9 mouse cellular contexts compared by ENCODE assay signal in the genomic region with DNA sequence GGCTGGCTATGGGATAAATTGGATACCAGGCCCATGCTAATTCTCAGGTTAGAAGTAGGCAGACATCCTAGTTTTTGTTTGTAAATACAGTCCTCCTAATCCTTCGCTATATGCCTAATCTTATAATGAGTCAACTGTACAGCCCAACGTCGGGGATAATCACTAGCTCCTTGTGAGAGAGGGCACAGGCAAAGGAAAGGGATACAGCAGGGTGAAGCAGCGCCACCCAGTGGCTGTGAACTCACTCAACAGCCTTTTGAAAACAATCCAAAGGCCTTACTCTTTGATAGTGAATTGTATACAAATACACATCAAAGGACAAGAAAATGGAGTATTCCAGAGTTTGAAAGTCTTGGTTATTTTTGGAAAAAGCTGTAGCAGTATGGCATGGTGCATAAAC. TPM values are rescaled to one million over a fixed set of nuclear protein-coding genes. Genes with fewer than 3 reads are reported as not detected.
DNase-seq lines count a peak whose midpoint lies in the region; ATAC-seq and TF ChIP-seq lines count a peak whose summit lies in the region.
"Had no signal": no experiment of that assay in that cellular context is flagged by ENCODE, and none has a peak within 500 bp of the region (broad histone marks: within the 10 kb centered on the region; RNA-seq: fewer than 3 reads in every experiment).

No protein-coding gene starts in this region.

- H3K27me3 ChIP-seq in heart, postnatal 0 days (ENCODE audit: control insufficient read depth, insufficient read depth, low read length) = no peaks in the 10 kb centered on the region
- H3K27me3 ChIP-seq in heart, embryonic 10.5 days (ENCODE audit: insufficient read depth, poor library complexity, severe bottlenecking) = no peaks in the 10 kb centered on the region
- H3K27me3 ChIP-seq: limb, embryonic 15.5 days had no signal

- H3K27ac ChIP-seq in heart, postnatal 0 days (ENCODE audit: low read depth) = no peak overlapping the region
- H3K27ac ChIP-seq in heart, embryonic 10.5 days = no peak overlapping the region
- H3K27ac ChIP-seq: limb, embryonic 15.5 days had no signal

- H3K9ac ChIP-seq in heart, postnatal 0 days (replicated peaks; ENCODE audit: low read depth, low read length) = no peak overlapping the region
- H3K9ac ChIP-seq: limb, embryonic 15.5 days had no signal

- ATAC-seq in heart, postnatal 0 days (ENCODE audit: insufficient read depth, low read depth) = peak; percentile 44

- TF ChIP-seq EP300 in heart, postnatal 0 days (IDR thresholded peaks at IDR 0.05; ENCODE audit: low read depth) = no peak

- H3K9me3 ChIP-seq in heart, postnatal 0 days (replicated peaks; ENCODE audit: control insufficient read depth, low read length) = no peaks in the 10 kb centered on the region
- H3K9me3 ChIP-seq in heart, embryonic 10.5 days = 0 out of 2 replicates have a peak, but pooled peaks cover 3% of the 10 kb centered on the region
- H3K9me3 ChIP-seq: limb, embryonic 15.5 days had no signal

- WGBS in heart, postnatal 0 days = 25% methylated on average over 4 of the region's 4 CpGs
- WGBS in heart, embryonic 10.5 days = 43% methylated on average over 4 of the region's 4 CpGs

- peak; percentile 75 for TF ChIP-seq CTCF in heart, postnatal 0 days (IDR thresholded peaks at IDR 0.05; ENCODE audit: low read depth)

- H3K4me1 ChIP-seq in heart, postnatal 0 days (ENCODE audit: control insufficient read depth, insufficient read depth) = no peaks in the 10 kb centered on the region
- H3K4me1 ChIP-seq in heart, embryonic 10.5 days = no peaks in the 10 kb centered on the region
- H3K4me1 ChIP-seq: limb, embryonic 15.5 days had no signal

- no peak overlapping the region for H3K4me3 ChIP-seq in heart, postnatal 0 days (ENCODE audit: low read depth, low read length)
- H3K4me3 ChIP-seq in heart, embryonic 10.5 days = no peak overlapping the region
- H3K4me3 ChIP-seq: limb, embryonic 15.5 days had no signal

- H3K4me2 ChIP-seq in heart, postnatal 0 days (ENCODE audit: low read depth, low read length) = no peak overlapping the region
- H3K4me2 ChIP-seq: limb, embryonic 15.5 days had no signal

- DNase-seq in heart, postnatal 0 days (ENCODE audit: low spot score) = peak; percentile 47
- no peak for DNase-seq in heart, embryonic 10.5 days (ENCODE audit: low spot score)
- DNase-seq in 3T3-L1 (ENCODE audit: low read depth, low spot score) = peak; percentile 65
- peak; percentile 62 to 66 for DNase-seq in adrenal gland, adult 18-20 months (ENCODE audit: low spot score in 2 of 2)
- peak; percentile 47 for DNase-seq in embryo, embryonic 11 days
- DNase-seq in kidney, adult 9 months = peak; percentile 48
- peak; percentile 30 to 42 for DNase-seq in lung, adult 18-20 months
- peak; percentile 59 for DNase-seq in right cerebral cortex, postnatal 4 days

- peaks cover 48% of the 10 kb centered on the region for H3K36me3 ChIP-seq in heart, postnatal 0 days (replicated peaks; ENCODE audit: control insufficient read depth, insufficient read depth, low read length)
- peaks cover 47% of the 10 kb centered on the region for H3K36me3 ChIP-seq in heart, embryonic 10.5 days

RNA-seq across cellular contexts. Expression of a gene that starts 10.0 kb away (rescaled TPM):
- total RNA-seq in heart, postnatal 0 days (2014; rRNA removed; ENCODE audit: low replicate concordance) = 21.3 and 45.1 TPM in 2 replicates
- 78.0 and 86.7 TPM in 2 replicates for polyA plus RNA-seq in heart, postnatal 0 days (2015; fragmentation: Nextera tagmentation; extraction: Ambion mirVana)
- polyA plus RNA-seq in heart, embryonic 10.5 days (2016; fragmentation: Nextera tagmentation; extraction: Ambion mirVana) = 85.2 and 88.9 TPM in 2 replicates
- 10 to 100 TPM; 26.2 to 27.2 TPM for total RNA-seq in adrenal gland, adult 18-20 months (2021)

RNA-seq across cellular contexts. Expression of a gene that starts 39.2 kb away (rescaled TPM):
- 19.0 and 37.8 TPM in 2 replicates for total RNA-seq in heart, postnatal 0 days (2014; rRNA removed; ENCODE audit: low replicate concordance)
- 77.0 and 77.1 TPM in 2 replicates for polyA plus RNA-seq in heart, postnatal 0 days (2015; fragmentation: Nextera tagmentation; extraction: Ambion mirVana)
- 95.8 and 116 TPM in 2 replicates for polyA plus RNA-seq in heart, embryonic 10.5 days (2016; fragmentation: Nextera tagmentation; extraction: Ambion mirVana)
- 10 to 100 TPM; 51.6 to 60.8 TPM for total RNA-seq in adrenal gland, adult 18-20 months (2021)
